Mouse (Mus musculus) neural tube, embryonic 15.5 days (tissue): ENCODE measurements at regions not wholly inside any gene's neighbourhood (a gene's known extent, or its start where the extent isn't known, plus 50 kb on each side); places are given as distances from the start of the nearest gene placed in this dataset.
"Not testable (repeated sequence)": the region's sequence is repeated elsewhere in the genome, so short reads cannot be mapped to it uniquely, and the experiment has no call there.

ENCODE experiments used
- ATAC-seq: fragments of 200-750 bp; cut with Nextera tagmentation; 2 replicates; pipeline ENCODE4 v1.8.0; 2017; ENCODE audit warnings: mild to moderate bottlenecking, moderate TSS enrichment, moderate library complexity; ENCODE audit not compliant: low FRiP score
- H3K27ac ChIP-seq: fragments of 300-500 bp; sonication (generic); replicated peaks from 2 replicates; pipeline ENCODE4 v1.5.1; 2015; ENCODE audit warnings: mild to moderate bottlenecking, inconsistent platforms
- H3K27me3 ChIP-seq: fragments of 300-500 bp; sonication (generic); replicated peaks from 2 replicates; pipeline ENCODE4 v1.6.1; 2015; ENCODE audit warnings: inconsistent platforms
- H3K36me3 ChIP-seq: fragments of 300-500 bp; sonication (generic); 2 replicates; pipeline ENCODE4 v1.6.1; 2015; ENCODE audit warnings: inconsistent platforms
- H3K4me1 ChIP-seq: fragments of 300-500 bp; sonication (generic); 2 replicates; pipeline ENCODE4 v1.6.1; 2015; ENCODE audit warnings: inconsistent platforms
- H3K4me2 ChIP-seq: fragments of 300-500 bp; sonication (generic); 2 replicates; pipeline ENCODE4 v1.6.1; 2015; ENCODE audit warnings: inconsistent platforms, mild to moderate bottlenecking, moderate library complexity
- H3K4me3 ChIP-seq: fragments of 300-500 bp; sonication (generic); replicated peaks from 2 replicates; pipeline ENCODE4 v1.5.1; 2015; ENCODE audit warnings: mild to moderate bottlenecking, inconsistent platforms
- H3K9ac ChIP-seq: fragments of 300-500 bp; sonication (generic); replicated peaks from 2 replicates; pipeline ENCODE4 v1.6.1; 2015; ENCODE audit warnings: mild to moderate bottlenecking, inconsistent platforms
- H3K9me3 ChIP-seq: fragments of 300-500 bp; sonication (generic); replicated peaks from 2 replicates; pipeline ENCODE4 v1.6.1; 2016; ENCODE audit warnings: inconsistent platforms
- WGBS: fragments of 180-500 bp; shearing (Covaris S2); methylation state at CpG from one replicate; pipeline ENCODE4 v1.1.7; 2015; ENCODE audit warnings: mixed read lengths; 5-methylcytosine and 5-hydroxymethylcytosine counted together

DNA sequence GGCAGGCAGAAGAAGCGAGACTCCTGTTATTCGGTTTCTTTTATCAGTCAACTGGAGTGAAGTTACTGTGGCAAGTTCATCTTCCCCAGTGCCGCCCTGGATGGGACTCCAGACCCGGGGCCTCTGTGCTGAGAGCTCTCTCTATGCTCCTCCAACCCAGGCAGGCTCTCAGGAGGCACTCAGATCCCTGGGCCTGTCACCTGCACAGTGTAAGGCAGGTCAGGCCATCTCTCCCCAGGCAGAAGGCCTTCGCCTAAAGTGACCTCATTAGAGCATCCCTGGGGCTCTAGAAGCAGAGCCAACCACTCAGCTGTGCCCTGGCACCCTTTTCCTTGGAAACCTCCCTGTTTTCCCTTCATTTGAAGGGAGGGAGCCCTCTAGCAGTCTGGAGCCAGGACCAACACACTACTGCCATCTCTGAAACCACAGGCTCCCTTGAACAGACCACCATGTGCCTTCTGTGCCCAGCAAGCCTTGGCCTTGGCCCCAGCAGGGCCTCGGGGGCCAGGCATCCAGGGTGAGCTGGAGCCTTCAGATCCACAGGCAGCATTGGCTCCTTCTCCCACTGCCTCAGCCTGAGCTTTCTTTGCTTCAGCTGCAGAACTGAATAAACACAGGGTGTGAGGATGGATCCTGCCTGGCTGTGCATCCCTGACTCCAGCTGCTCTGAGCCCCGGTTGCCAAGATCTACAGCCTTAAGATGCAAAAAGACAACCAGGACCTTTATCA, 259.3 kb downstream of the Prex1 start:
- not testable (repeated sequence) for H3K9me3 ChIP-seq, ATAC-seq, H3K4me3 ChIP-seq, H3K9ac ChIP-seq, H3K36me3 ChIP-seq, H3K27me3 ChIP-seq, H3K4me2 ChIP-seq
- WGBS: 53% methylated on average over 2 of the region's 7 CpGs
- Histone ChIP-seq H3K27ac (0 out of 2 replicates have a peak overlapping the region, but pooled peaks have one; percentile 58), H3K4me1 (peaks cover 22% of the 10 kb centered on the region)

DNA sequence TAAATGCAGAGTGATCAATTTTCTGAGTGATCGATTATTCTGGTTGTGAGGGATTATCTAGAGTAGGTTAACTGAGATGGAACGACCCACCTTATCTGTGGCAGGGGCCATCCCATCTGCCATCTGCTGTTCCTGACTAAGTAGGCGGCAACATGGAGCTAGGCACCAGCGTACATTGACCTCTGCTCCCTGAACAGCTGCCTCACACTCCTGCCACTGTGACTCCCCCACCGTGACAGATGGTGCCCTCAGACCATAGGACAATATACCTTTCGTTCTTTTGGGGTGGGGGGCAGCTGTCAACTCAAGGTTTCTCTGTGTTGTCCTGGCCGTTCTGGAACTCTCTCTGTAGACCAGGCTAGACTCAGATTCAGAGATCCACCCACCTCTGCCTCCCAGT, 262.7 kb downstream of the Prex1 start:
- 63% methylated on average over 7 of the region's 7 CpGs for WGBS
- ATAC-seq: no peak
- no peak overlapping the region for H3K9ac ChIP-seq
- H3K27ac ChIP-seq: no peak overlapping the region
- H3K4me3 ChIP-seq: no peak overlapping the region
- no peaks in the 10 kb centered on the region; the same call in 1 of the 2 replicates for H3K27me3 ChIP-seq
- H3K4me2 ChIP-seq: no peak overlapping the region
- H3K4me1 ChIP-seq: peaks cover 43% of the 10 kb centered on the region
- H3K36me3 ChIP-seq: no peaks in the 10 kb centered on the region
- no peaks in the 10 kb centered on the region for H3K9me3 ChIP-seq

DNA sequence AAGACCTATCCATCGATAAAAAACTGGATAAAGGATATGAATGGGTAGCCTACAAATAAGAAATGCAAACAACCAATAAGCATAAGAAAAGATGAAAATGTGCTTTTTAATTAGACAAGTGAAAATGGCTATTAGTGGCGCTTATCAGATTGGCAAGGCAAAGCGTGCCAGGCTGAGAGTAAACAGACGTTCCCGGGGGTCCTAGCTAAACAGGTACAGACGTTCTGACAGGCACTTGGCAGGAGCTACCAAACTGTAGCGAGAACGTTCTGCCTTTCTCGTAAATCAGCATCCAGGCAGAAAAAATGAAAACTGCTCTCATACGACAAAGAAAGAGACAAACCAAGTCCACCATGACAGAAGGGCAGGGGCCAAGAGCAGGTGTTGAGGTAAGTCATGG, 263.3 kb downstream of the Prex1 start:
- Histone ChIP-seq H3K27ac (no peak overlapping the region), H3K36me3 (no peaks in the 10 kb centered on the region), H3K9ac (no peak overlapping the region), H3K4me2 (no peak overlapping the region), H3K27me3 (no peaks in the 10 kb centered on the region; the same call in 1 of the 2 replicates), H3K9me3 (no peaks in the 10 kb centered on the region), H3K4me3 (no peak overlapping the region), H3K4me1 (peaks cover 49% of the 10 kb centered on the region)
- no peak for ATAC-seq
- 48% methylated on average over 10 of the region's 10 CpGs for WGBS

DNA sequence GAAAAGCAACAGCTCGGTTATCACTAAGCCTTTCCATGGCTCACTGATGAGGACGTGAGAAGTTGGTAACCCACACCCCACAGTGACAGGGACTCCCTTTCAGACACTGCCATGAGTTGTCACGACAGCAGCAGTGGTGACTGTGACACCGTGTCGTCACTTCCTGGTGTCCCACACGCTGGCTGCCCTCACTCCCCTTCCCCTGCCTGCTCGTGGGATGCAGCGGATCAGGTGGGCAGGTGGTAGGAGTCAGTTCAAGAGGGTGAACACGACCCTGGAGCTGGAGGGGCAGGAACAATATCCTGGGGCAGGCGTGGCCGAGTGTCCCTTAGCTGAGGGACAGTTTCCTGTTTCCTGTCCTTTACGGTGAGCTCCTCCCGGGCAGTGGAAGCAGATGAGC, 264.9 kb downstream of the Prex1 start:
- Histone ChIP-seq H3K4me1 (peaks cover 55% of the 10 kb centered on the region), H3K4me2 (no peak overlapping the region), H3K27me3 (no peaks in the 10 kb centered on the region; the same call in 1 of the 2 replicates), H3K9ac (no peak overlapping the region), H3K27ac (0 out of 2 replicates have a peak overlapping the region, but pooled peaks have one; percentile 65), H3K4me3 (no peak overlapping the region), H3K9me3 (no peaks in the 10 kb centered on the region), H3K36me3 (no peaks in the 10 kb centered on the region)
- ATAC-seq: 0 out of 2 replicates have a peak, but pooled peaks have one; percentile 27
- WGBS: 68% methylated on average over 13 of the region's 13 CpGs

DNA sequence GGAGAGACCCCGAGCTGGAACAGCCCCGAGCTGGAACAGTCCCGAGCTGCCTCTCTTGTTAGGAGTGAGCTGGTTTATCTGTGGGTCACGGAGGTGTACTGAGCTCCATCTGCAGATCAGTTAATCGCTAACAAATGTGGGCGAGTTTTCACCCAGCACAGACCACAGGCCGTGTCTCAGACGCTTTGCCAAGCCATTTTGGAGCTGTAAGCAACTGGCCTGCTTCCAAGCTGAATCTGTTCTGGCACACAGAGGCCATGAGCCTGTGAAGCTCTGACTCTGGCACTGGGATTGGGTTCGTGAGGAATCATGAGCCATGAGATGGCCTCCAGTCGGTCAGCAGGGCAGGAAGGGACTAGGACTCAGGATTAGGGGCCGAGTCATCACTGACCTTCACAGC, 265.5 kb downstream of the Prex1 start:
- WGBS: 35% methylated on average over 11 of the region's 11 CpGs
- peaks cover 61% of the 10 kb centered on the region for H3K4me1 ChIP-seq

DNA sequence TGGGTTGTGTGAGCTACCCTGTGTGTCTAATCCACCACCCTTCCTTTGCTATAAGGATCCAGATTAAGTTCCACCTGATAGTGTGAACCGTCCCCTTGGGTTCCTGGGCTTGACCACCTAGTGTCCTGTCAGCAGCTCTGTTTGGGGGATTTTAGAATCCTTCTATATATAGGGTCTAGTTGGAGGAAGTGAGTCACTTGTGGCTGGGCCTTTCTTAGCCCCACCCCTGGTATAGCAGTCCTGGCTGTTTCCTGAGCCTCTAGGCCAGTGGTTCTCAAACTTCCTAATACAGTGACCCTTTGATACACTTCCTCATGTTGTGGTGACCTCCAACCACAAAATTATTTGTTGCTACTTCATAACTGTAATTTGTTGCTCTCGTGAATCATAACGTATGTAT, 267.1 kb downstream of the Prex1 start:
- Histone ChIP-seq H3K4me1 (peaks cover 66% of the 10 kb centered on the region), H3K4me3 (no peak overlapping the region), H3K4me2 (no peak overlapping the region), H3K36me3 (no peaks in the 10 kb centered on the region), H3K27me3 (no peaks in the 10 kb centered on the region; the same call in 1 of the 2 replicates), H3K9me3 (no peaks in the 10 kb centered on the region), H3K27ac (peak overlapping the region; percentile 48; the same call in 1 of the 2 replicates), H3K9ac (no peak overlapping the region)
- no peak for ATAC-seq
- 75% methylated on average over 3 of the region's 3 CpGs for WGBS

More for the DNA sequence above, 265.5 kb downstream of the Prex1 start:
- ATAC-seq: no peak
- Histone ChIP-seq H3K27me3 (no peaks in the 10 kb centered on the region; the same call in 1 of the 2 replicates), H3K36me3 (no peaks in the 10 kb centered on the region), H3K4me3 (no peak overlapping the region), H3K4me2 (no peak overlapping the region), H3K9me3 (no peaks in the 10 kb centered on the region), H3K27ac (peak overlapping the region; percentile 65), H3K9ac (no peak overlapping the region)

DNA sequence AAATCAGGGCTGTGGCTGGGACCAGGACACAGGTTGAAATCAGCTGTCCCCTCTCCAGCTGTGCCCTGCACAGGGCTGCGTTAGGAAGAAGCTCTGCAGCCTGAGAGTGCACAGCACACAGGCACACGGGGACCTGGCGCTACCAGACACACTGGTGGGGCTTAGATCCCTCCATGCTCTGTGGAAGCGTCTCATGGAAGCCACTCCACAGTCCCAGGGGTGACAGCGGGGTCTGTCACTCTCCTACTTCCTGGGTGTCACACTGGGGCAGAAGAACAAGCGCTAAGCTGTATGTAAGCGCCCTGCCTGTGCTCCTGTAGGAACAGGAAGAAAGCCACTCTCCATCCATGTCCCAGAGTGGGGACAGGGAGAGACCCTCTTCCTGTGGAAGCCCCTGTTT, 267.8 kb downstream of the Prex1 start:
- not testable (repeated sequence) for H3K4me3 ChIP-seq, H3K9me3 ChIP-seq, H3K4me2 ChIP-seq, H3K27me3 ChIP-seq, H3K36me3 ChIP-seq, H3K9ac ChIP-seq
- peak; percentile 18; the same call in 1 of the 2 replicates for ATAC-seq
- H3K27ac ChIP-seq: peak overlapping the region; percentile 48
- peaks cover 72% of the 10 kb centered on the region for H3K4me1 ChIP-seq
- 55% methylated on average over 7 of the region's 7 CpGs for WGBS

DNA sequence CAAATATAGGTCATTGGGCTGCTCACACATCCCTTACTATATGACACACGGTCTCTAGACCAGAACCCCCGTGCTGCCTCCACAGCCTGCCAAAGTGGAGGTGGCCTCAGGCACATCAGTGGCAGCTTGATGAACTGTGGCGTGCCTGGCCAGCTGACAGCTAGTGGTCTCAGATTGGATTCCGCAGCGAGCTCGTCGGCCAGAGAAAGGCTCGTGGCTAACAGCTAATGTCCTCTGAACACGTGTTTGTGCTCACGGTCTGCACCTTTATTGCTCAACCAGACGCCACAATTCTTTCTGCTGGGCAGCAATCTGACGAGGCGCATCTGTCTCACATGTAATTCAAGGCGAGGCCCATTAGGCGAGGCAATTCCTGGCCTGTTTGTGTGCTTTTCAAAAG, 270.6 kb downstream of the Prex1 start:
- WGBS: 10% methylated on average over 15 of the region's 15 CpGs
- Histone ChIP-seq H3K27ac (peak overlapping the region; percentile 30), H3K9ac (no peak overlapping the region), H3K9me3 (no peaks in the 10 kb centered on the region), H3K4me1 (peaks cover 68% of the 10 kb centered on the region), H3K36me3 (no peaks in the 10 kb centered on the region), H3K4me2 (no peak overlapping the region), H3K27me3 (no peaks in the 10 kb centered on the region; the same call in 1 of the 2 replicates), H3K4me3 (no peak overlapping the region)
- peak; percentile 33; the same call in 1 of the 2 replicates for ATAC-seq

DNA sequence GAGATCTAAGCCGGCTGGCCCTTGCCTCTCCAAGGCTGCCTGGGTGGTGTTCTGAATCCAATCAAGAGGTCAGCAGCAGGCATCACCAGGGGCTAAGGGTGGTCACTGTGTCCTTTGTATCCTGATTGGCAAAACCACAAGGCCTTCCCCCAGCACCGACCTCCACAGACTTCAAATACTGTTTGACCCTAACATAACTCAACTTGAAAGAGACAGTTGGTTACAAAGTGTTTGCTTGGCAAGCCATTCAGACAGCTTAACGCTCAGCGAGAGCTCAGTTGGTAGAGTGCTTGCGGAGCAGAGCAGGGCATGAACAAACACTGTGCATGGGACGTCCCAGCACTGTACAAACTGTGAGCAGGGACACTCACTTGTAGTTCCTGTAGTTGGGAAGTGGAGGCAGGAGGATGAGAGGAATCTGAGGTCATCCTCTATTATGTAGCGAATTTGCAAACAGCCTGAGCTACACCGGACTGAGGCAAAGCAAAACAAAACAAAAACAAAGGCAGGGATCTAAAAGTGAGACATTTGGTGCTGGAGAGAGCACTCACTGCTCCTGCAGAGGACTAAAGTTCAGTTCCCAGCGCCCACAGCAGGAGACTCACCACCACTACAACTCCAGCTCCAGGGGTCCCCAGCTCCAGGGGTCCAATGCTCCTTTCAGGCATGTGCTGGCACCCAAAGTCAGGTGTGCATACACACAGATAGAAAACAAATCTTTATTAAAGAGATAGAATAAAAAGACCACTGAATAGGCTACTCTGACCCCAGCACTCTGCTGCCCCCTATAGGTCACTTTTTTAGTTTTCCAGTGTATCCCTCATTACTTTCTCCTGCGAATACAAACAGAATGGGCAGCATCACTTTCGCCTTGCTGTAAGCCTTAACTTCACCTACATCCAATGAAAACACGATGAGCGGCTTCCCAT, 273.5 kb downstream of the Prex1 start:
- Histone ChIP-seq H3K27ac (no peak overlapping the region), H3K27me3 (no peaks in the 10 kb centered on the region), H3K9me3 (no peaks in the 10 kb centered on the region), H3K4me3 (no peak overlapping the region), H3K36me3 (no peaks in the 10 kb centered on the region), H3K4me2 (no peak overlapping the region), H3K4me1 (peaks cover 50% of the 10 kb centered on the region), H3K9ac (no peak overlapping the region)
- 48% methylated on average over 13 of the region's 13 CpGs for WGBS
- ATAC-seq: peak; percentile 12; the same call in 1 of the 2 replicates

DNA sequence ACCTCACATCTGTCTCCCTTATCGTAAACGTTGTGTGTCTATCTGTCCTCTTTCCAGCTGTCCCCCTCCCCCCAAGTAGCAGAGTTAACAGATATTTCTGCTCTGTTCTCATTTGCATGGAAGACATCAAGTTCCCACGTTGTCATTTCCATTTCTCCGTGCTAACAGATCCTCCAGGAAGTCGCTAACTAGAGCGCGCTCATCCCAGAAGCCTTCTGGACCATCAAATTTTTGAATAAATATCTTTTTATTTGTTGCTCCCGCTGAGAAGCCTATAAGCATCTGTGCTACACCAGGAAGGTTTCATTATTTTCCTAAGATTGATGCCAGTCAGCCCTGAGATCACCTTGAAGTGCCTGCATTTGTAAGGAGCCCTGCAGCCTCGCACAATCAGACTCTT, 275.4 kb downstream of the Prex1 start:
- Histone ChIP-seq H3K27ac (no peak overlapping the region), H3K36me3 (no peaks in the 10 kb centered on the region), H3K27me3 (no peaks in the 10 kb centered on the region), H3K4me1 (peaks cover 56% of the 10 kb centered on the region), H3K9ac (no peak overlapping the region), H3K9me3 (no peaks in the 10 kb centered on the region), H3K4me3 (no peak overlapping the region), H3K4me2 (no peak overlapping the region)
- 46% methylated on average over 9 of the region's 9 CpGs for WGBS
- ATAC-seq: no peak

DNA sequence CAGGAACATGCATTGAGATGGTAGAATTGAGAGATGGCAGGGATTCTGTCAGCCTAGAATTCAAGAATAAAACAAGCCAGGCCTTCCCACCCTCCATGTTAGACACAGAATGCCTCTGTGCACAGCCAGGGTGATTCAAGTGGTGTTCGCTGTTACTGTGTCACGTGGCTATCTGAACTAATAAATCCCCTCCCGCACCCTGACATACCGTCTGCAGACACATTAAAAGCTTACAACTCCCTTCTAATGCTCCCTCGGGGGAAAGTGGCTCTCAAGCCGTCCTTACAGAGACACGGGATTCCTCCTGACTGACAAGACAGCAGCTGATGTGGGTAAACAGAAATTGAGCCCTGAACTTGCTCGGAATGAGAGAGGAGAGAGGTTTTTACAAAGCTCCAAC, 279.1 kb downstream of the Prex1 start:
- Histone ChIP-seq H3K4me3 (no peak overlapping the region), H3K36me3 (no peaks in the 10 kb centered on the region), H3K9me3 (no peaks in the 10 kb centered on the region), H3K4me1 (peaks cover 48% of the 10 kb centered on the region), H3K4me2 (no peak overlapping the region), H3K27me3 (no peaks in the 10 kb centered on the region; the same call in 1 of the 2 replicates), H3K9ac (no peak overlapping the region), H3K27ac (peak overlapping the region; percentile 38)
- 26% methylated on average over 8 of the region's 8 CpGs for WGBS
- ATAC-seq: no peak
